Mouse (Mus musculus): ENCODE data around the gene Pzp.
A peak's percentile ranks its signal among the peaks of the same experiment; 100 is the strongest.

Pzp gene

DNA sequence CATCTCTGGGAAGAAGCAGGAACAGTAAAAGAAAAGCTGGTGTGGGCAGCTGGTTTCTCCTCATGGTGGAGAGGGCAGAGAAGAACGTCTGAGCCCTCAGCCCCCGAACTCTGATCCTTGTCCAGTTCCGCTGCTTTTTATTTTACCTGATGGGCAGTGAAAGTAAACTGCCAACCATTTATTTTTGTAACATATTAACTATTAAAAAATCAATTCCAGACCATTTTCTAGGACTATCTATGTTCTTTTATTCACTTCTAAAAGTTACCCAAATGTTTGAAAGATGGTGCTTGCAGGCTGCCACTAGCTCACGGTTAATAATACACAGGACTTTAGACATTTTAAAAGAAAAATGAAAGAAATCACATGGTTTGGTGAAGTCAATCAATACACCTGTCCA, at the start of gene Pzp:
Pzp (minus strand) TSS at position 120 of the 400 bp plus-strand sequence.
- DNase-seq (ENCODE audit: low read depth), result no peak

DNA sequence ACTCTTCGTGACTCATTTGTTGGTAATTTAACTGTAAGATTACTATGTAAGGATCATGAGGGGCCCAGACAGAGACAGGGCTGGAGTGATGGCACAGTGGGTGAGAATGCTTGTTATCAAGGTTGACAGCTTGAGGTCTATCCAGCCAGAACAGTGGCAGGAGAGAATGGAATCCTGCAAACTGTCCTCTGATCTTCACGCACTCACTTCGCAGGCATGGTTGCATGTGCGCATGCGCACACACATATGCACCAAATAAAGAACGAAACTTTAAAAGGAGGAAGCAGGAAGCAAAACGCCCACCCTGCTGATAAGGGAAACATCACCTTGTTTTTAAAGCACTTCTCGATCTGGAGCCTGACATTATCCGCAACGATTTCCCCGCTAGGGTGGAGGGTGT, 40.1 kb upstream of the Pzp start:
- DNase-seq (ENCODE audit: low read depth), result no peak

DNA sequence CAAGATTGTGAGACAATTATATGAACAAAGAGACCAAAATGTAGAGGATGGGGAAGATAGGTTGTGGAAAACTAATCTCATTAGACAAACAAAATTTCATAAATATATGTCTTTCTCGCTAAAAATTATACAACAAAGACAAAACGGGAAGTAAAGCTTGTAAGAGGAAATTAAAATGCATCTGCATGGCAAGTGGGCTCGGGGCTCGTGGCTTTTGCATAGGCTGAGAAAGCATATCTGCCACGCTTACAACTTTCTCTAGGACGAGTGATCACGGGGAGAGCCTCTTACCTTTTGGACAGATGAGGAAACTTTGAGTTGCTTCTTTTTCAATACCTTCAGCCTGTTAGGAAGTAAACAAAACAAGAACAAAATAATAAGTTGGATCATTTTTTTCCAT, 27.5 kb upstream of the Pzp start:
- no peak for DNase-seq (ENCODE audit: low read depth)

GRCm38 (mm10) chr6:128549463-128550452, 23.2 kb upstream of the Pzp start:
- no peak for DNase-seq (ENCODE audit: low read depth)

DNA sequence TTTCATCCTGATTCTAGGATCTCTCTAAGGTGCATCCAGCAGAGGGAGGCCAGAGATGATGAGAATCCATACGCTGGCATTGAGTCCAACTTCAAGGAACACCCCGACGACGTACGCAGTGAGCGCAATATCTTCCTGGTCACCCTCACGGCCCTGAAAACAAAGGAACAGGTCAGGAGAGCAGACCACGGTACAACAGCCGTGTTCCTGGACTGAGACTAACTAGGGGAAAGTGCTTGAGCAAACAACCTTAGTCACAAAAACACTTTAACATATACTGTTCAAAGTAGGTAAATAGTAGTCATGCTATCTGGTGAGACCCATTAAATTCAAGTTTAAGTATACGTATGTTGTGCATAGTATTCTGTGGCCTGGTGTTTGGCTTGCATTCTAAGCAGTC, 22.0 kb upstream of the Pzp start:
- DNase-seq (ENCODE audit: low read depth), result no peak

- DNase-seq (ENCODE audit: low read depth), result no peak
Measured at GRCm38 (mm10) chr6:128545402-128545801, 18.9 kb upstream of the Pzp start.

- DNase-seq (ENCODE audit: low read depth), result no peak
Measured at GRCm38 (mm10) chr6:128543226-128543625, 16.7 kb upstream of the Pzp start.

DNA sequence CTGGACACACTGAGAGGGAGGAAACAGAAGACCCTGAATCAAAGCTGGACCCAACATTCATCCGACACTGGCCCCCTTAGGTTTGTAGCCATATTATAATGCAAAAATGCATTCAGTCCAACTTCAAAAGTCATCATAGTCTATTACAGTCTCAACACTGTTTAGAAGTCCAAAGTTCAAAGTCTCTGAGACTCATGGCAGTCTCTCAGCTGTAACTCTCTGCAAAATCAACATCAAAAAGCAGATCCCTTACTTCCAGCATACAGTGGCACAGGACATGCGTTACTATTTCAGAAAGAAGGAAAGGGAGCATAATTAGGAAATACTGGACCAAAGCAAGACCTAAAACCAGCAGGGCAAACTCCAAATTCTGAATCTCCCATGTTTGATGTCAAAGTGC, 8.7 kb upstream of the Pzp start:
- DNase-seq (ENCODE audit: low read depth), result no peak

DNA sequence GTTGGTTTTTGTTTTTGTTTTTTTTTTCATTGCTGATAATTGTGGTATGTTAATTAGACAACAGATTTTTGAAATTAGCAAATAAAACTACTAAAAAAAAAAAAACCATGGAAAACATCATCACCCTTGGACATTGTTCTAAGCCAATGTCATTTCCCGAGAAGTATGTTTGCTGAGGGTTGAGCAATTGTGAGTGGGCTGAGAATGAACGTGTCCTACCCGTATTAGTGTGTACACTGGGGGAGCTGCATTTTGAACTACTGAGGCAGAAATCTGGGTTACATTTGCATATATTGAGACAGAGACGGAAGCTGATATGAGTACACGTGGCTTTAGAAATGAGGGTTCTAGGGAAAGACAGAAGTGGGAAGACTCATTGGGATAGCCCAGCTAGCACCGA, 6.8 kb upstream of the Pzp start:
- DNase-seq (ENCODE audit: low read depth), result no peak

DNA sequence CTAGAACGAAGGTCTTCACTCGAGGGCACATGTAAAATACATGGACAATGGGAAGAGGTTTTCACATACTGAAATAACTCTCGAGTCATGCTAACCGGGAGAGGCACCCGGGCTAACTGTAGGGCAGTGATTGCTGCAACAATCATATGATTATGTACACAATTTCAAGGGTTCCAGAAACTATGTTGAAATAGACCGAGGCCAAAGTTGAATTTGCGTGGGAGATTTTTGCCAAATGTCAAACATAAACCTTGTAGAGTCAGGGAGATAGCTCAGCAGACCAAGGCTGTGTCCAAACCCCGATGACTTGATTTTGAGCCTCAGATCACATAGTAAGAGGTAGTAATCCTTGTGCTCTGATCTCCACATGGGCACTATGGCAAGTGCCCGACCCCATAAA, 6.2 kb upstream of the Pzp start:
- DNase-seq (ENCODE audit: low read depth), result peak; percentile 9

DNA sequence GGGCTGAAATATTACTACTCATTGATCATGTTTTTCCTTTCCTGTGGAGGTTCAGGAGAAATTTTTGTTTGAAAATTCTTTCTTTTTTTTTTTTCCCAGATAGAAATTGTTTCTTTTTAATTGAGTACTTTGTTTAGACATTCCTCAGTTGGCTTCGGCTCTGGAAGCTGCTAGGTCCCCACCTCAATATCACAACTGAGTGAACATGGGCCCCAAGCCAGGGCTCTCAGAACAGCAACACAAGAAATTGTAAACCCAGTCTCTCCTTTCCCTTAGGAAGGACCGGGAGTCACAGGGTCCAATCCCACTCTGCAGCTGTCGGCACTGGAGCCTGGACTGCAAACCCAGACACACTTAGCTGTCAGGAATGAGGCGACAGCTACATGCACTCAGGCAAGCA, 2.0 kb upstream of the Pzp start:
- no peak for DNase-seq (ENCODE audit: low read depth)

- no peak for DNase-seq (ENCODE audit: low read depth)
Measured at GRCm38 (mm10) chr6:128527110-128527509, 590 bp upstream of the Pzp start.

- DNase-seq (ENCODE audit: low read depth), result no peak
Measured at GRCm38 (mm10) chr6:128525801-128526200, 719 bp downstream of the Pzp start.

GRCm38 (mm10) chr6:128523360-128523759, 3.2 kb downstream of the Pzp start:
- DNase-seq (ENCODE audit: low read depth), result no peak

- no peak for DNase-seq (ENCODE audit: low read depth)
Measured at GRCm38 (mm10) chr6:128519159-128519558, 7.4 kb downstream of the Pzp start.

- DNase-seq (ENCODE audit: low read depth), result peak; percentile 39
Measured at GRCm38 (mm10) chr6:128505676-128506236, 20.8 kb downstream of the Pzp start.

DNA sequence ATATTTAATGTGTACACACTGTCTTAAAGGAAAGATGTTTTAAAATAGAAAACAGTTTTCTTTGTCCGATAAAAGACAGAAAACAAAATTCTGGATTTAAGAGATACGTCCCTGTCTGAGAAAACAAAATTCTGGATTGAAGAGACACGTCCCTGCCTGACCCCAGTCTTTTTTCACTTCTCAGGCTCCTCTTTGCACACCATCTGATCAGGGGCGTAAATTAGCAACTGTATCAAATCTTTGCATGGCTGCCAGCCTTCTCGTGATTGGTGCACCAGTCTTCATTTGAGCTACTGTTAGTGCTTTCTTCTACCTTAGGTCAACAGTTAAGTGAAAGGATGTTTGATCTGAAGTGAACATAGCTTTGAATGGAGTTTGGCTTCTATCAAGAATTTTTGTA, 21.8 kb downstream of the Pzp start:
- DNase-seq (ENCODE audit: low read depth), result no peak

DNA sequence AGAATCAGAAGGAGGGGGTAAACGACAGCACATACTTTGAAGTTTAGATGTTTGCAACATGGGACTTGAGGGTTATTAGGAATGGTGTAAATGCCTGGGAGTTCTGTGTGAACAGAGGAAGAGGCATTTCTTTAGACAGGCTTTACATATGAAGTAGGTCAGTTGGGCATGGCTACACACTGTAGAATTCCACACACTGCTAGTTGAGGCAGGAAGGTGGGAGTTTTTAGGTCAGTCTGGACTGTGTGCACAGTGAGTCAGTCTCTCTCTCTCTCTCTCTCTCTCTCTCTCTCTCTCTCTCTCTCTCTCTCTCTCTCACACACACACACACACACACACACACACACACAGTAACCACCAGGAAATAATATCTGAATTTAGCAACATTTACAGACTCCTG, 31.2 kb downstream of the Pzp start:
- DNase-seq (ENCODE audit: low read depth), result no peak

- peak; percentile 20 for DNase-seq (ENCODE audit: low read depth)
Measured at GRCm38 (mm10) chr6:128494646-128495331, 31.7 kb downstream of the Pzp start.

GRCm38 (mm10) chr6:128491916-128492315, 34.6 kb downstream of the Pzp start:
- DNase-seq (ENCODE audit: low read depth), result no peak

- no peak for DNase-seq (ENCODE audit: low read depth)
Measured at GRCm38 (mm10) chr6:128490141-128490540, 36.4 kb downstream of the Pzp start.

DNA sequence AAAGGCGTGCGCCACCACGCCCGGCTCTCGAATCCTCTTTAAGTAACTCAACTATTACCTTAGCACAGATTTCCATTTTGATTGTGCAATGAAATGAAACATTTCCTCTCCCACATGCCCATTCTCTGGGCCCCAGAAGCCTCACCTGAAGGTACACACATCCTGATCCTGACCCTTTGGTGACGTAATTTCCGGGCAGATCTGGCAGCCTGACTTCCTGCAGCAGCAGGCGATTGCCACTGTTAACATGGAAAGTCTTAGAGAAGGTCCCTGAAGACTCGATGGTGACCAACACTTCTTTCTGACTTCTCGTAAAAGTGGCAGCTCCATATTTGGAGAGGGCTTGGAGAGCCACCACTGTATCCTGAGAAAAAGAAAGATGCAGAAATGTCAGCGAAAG, 38.8 kb downstream of the Pzp start:
- no peak for DNase-seq (ENCODE audit: low read depth)
